Mouse (Mus musculus) urinary bladder, postnatal 25 days (tissue): ENCODE data around the gene Hsdl2.
"Not testable (repeated sequence)": the region's sequence is repeated elsewhere in the genome, so short reads cannot be mapped to it uniquely, and the experiment has no call there.

ENCODE experiments used
- DNase-seq: peaks from one replicate; pipeline ENCODE4 v3.0.0; 2022; ENCODE audit warnings: low spot score

Hsdl2 gene

DNA sequence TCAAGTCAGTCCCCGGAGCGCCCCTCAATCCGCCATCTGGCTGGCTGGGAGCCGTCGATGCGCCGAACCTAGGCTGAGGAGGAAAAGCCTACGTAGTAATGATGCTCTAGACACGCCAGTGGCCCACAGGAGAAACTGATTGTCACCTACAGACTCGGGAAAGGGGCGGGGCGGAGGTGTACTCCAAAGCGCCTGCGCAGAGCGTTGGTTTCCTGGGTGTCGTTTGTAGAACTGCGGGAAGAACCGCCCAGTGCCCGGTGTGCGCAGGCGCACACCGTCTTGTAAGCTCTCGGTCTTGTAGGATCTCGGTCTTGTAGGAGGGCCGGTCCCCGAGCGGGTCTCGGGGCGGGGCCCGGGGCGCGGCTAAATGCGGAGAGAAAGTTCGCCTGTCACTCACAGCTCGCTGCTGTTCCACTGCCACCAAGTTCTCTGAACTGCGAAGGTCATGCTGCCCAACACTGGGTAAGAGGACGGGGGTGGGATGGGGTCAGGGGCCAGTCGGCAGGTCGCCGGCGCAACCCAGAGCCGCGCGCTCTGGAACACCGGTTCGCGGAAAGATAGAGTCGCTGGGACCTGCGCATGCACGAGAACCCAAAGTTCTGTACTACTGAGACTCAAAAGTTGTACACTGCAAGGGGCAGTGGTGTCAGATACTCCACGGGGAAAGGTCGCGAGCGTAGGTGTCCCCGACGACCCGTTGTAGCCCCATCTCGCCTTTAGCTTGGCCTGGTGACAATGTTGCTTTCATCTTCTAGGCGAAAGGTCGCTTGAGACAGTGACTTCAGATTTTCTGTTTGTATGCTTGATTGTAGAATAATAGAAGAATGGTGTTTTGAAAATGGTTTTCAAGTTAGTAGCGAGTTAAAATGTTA, at the start of gene Hsdl2:
Hsdl2 (plus strand) TSS at position 250 of the 872 bp plus-strand sequence.
- peak; percentile 97 for DNase-seq

DNA sequence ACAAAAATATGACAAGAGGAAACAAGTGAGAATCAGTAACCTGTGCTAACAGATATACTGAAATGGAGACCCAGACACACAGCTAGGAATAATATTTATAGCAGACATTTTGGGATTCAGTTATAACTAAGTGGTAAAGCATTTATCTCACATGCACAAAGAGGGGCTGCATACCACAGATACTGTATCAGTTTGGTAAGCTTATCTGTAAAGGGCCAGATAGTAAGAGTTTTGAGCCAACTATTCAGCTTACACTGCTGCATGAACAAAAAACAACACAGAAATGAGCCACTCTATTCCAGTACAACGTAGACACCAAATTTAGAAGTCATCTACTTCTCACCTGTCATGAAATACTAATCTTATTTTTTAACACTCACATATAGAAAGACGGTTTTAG, 48.1 kb upstream of the Hsdl2 start:
- DNase-seq = no peak

DNA sequence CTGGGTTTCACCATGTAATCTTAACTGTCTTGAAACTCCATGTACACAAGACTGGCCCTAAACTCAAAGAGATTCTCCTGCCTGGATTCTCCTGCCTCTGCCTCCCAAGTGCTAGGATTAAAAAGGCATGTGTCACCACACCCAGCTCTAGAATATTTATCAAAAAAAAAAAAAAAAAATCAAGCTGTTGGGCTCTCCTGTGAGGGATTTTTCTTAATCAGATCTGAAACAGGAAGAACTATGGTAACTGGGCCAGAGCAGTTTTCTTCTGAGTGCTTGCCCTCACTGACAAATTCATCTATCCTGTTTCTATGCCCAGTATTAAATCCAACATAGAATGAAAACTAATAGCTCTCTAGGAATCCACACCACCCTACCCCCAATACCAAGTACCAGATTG, 45.7 kb upstream of the Hsdl2 start:
- DNase-seq = no peak

DNA sequence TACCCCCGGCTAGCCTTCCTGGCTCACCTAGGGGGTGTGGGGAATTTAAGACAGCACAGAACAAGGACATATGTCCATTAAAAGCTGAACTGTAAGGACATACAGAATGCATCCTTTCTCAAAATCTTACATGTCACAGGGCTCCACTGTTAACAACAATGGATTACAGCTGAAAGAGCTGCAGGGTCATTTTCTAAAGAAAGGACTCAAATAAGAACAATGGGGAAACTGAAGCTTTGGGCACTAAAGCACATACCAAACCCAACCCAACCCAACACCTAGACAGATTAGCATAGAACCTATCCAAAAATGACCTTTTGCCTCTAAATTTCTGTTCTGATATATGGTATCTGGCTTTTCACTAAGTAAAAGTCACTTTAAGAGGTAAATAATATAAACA, 45.1 kb upstream of the Hsdl2 start:
- no peak for DNase-seq

DNA sequence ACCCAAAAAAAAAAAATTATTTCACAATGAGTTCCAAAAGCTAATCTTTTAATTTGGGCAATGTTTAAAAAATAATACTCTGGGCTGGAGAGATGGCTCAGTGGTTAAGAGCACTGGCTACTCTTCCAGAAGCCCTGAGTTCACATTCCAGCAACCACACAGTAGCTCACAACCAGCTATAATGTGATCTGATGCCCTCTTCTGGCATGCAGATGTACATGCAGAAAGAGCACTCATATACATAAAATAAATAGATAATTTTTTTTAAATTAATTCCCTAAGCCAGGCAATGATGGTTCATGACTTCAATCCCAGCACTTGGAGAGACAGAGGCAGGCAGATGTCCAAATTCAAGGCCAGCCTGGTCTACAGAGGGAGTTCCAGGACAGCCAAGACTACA, 38.4 kb upstream of the Hsdl2 start:
- no peak for DNase-seq

DNA sequence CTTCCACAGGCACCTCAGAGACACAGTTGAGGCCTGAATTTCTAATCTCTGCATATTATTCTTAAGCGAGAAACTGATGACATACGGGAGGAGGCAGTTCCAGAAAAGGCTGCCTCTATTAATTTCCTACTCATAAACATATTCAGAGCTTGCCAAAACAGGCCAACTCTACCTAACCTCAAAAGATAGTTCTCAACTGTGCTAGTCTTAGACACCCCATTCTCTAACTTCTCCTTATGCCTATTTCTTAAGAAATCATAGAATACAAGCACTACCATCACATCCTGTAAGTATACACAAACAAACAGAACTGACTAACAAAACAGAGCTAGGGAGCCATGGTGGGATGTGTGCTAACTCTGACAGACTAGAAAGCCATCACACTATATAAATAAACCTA, 36.7 kb upstream of the Hsdl2 start:
- DNase-seq = no peak

DNA sequence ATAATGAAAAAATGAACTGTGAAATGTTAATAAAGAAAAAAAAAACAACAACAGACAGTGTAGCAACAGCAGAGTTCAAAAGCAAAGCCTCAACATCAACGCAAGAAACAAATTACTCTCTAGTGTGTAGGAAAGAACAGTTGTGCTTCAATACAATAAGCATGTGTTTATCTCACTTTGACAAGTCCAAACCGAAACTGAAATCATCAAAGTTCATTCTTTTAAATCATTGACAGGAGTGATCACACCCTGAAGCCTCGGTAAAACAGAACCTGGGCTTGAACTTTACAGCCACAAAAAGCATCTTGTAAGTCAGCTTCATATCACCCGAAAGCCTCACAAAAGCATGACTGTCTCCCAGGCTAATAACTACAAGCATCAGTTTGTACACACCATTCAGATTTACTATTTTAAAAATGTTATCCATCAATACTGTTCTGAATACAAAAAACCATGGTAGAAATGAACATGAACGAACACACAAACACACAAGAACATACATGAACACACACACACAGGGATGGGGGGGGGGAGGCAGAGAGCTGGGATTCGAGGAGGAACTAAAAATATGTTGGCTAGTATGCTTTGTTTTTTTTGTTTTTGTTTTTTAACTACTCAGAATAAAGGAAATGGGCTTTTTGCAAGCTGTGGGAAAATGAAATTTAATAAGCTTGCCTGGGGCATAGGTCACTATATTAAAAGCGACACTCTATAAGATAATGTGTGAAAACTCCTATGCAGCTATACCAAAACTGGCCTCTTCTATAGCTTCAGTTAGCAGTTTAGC, 34.9 kb upstream of the Hsdl2 start:
- no peak for DNase-seq

DNA sequence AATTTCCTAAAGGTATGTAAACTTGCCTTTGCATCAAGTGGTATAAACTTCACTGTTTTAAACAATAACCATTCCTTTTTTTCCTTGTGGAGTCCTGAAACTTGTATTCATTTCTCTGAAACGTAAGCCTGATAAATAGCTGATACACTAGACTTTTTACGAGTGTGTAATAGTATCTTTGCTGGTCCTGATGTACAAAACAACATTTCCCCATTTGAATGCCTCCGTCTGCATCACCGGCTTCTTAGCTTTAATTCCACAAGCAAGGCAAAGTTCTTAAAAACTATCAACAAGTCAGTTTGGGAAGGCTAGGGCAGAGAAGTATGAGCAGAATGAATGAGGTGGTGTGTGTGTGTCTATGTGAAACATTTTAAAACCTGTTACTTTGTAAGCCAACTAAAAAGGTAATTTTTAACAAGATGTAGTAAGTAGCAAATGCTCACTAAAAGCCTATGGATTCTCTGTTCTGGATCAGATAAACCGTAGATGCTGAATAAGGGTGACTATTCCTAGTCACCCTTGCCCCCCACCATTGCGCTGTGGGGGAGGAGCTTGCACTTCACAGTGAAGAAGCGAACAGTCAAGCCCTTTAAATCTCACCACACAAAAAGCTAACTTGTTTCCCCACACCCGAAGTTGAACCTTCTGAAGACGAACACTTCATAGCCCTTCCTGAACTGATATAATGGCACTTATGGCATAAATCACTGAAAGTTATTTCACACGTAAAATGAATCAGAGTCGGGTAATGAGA, 34.0 kb upstream of the Hsdl2 start:
- no peak for DNase-seq

DNA sequence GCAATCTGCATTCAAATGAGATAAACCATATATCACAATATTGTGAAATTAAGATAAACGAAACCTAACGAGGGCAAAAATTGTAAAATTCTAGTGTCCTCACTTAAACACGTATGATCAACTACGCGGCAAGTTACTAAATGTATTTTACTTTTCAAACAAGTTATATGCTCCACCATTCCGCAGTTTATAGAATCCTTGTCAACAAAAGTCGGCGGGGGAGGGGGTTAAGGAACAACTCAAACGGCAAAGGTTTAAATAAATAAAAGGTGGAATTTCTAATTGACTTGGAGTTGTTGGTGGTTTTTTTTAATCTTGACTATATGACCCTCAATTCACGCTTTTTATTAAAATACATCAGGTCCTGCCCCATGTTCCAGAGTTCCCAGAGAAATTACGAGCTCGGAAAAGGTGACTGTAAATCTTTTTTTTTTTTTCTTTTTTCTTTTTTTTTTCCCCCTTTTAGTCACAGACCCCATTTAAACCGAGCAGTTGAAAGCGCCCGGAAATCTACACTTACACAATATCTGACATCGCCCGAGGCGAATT, 33.3 kb upstream of the Hsdl2 start:
- DNase-seq = no peak

DNA sequence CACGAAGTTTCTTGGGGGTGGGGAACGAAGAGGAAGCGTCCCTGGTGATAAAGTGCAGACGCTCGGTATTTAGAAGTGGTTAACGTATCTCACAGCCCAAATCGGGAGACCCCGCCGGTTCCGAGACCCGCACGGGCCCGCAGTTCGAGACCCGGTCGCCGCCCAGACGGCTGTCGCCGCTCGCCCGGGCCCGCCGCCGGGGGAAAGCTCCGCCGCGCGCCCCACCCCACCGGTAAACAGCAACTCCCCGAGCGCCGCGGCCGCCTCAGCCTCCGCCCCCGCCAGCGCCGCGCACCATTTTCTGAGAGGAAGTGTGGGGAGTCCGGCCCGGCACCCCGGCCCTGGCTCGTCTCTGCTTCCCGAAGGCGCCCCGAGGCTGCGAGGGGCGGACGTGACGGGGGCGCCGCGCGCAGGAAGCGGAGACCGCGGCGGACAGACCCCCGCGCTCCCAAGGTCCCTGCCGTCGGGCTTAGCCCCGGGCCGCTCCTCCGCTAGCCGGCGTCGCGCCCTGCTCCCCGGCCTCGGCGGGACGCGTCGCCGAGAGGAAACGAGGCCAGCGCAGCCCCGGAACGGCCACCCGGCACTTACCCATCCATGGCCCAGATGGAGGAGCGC, 32.7 kb upstream of the Hsdl2 start:
- DNase-seq = peak; percentile 69

DNA sequence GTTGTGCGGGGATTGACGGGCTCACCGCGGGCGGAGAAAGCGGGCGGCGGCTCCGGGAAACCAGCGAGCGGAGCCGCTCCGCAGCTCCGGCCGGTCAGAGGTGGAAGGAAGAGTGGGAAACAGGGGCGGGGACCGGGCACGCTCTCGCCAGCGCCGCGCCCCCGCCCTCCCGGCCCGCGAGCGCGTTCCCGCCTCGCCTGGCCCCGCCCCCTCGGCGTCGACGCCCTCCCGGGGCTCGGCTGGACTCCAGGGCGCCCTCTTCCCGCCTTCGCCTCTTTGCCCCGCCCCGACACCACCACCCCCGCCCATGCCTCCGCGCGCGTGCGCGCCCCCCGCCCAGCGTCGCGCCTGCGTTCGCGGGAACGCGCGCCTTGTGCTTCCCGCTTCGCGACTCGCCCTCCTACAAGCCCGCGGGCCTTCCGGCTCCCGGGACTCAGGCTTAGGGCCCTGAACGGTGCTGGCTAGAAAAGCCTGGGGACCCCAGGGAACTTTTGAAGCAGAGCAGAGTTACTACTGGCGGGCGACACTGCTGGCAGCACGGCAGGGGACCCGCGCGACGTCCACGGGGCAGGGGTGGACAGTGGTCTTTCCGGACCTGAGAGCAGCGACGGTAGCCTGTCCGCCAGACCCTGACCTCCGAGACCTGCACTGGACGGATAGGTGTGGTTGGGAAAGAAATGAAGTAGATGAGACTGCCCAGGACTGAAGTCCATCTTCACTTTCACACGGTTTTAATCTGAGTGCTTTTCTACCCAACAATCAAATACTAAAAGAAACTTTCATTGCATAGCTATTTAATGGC, 32.0 kb upstream of the Hsdl2 start, which contains the start of gene Ptbp3:
Ptbp3 (minus strand) TSS at position 190 of the 802 bp plus-strand sequence.
- DNase-seq = peak; percentile 93

DNA sequence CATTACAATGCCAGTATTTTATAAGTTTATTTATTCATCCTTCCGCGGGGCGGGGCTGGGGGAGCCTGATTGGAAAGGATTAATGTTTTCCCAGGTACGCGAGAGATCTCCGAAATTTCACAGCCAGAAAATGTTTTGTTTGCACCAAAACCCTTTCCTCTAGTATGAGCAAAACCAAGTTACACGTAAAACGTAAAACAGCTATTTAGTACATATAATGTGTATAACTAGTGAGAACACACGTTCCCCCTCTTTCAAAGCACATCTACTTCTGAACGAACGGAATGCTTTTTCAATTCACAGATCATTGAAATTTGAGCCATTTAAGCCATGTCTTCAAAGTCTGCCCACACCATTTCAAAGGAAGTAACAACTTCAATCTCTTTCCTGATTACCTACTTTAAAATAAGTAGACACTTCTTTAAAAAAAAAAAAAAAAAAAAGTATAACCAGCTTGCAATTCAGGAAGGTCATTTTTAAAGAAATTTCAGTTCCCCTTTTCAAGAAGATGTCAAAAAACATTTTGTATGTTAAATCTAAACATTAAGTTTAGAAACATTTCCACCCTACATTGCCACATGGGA, 31.3 kb upstream of the Hsdl2 start:
- no peak for DNase-seq

DNA sequence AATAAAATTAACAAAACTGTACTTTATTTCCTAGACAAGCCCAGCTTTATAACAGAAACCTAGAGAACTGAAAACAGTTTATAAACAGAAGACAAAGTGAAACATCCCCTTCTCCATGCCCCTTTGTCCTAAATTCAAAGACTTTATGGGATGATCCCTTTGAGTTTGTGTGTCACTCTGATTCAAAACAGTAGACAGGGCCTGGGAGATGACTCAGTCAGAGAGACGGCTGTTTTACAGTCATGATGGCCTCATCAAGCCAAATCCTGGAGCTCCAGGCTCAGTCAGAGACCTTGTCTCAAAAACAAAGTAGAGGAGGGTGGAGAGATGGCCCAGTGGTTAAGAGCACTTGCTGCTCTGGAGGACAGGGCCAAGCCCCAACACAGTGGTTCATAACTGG, 29.5 kb upstream of the Hsdl2 start:
- DNase-seq = no peak

DNA sequence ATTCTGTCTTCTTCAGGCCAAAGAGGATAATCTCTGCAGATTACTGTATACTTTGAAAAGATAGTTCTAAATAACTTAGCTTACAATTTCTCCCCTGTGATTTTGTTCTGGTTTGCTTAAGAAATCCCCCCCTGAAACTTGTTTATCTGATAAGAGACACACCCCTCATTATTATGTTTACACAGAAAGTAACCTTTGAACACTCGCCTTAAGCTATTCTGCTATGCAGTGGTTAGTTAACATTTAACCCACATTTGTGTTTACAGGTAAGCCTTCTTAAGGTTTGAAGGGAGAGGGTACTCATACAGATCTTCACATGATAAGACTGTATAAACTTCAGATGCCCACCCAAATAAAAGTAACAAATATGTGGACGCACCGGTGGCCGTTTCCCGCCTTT, 28.5 kb upstream of the Hsdl2 start:
- no peak for DNase-seq

DNA sequence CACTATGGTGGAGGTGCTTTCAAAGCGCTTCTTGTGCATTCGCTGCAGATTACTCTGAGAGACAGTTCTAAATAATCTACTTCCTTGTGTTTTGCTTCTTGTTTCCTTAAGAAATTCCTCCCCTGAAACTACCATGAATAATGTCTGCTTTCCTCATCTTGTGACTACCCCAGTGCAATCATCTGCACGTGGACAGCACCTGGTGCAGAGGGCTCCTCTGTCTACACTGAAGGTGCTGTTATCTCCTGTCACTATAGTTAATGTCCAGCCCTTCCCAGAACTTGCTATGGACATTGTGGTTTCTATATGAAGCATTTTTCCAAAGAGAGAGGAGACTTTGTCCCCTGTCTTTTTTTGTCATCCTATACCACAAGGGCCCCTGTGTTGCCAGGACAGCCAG, 27.8 kb upstream of the Hsdl2 start:
- no peak for DNase-seq

DNA sequence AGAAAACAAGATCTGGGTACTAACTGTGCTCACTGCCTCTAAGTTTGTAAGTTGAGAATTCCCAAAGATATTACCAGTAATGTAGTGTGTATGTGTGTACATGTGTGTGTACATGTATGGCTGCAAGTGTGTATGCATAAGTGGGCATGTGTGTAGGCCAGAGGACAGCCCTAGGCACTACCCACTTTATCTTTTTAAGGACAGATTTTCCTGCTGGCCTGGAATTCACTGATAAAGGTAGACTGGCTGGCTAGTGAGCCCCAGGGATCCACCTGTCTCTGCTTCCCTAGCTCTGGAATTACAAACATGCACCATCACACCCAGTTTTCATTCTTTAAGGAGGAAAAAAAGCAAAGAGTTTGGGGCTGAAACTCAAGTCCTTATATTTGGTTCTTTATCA, 26.2 kb upstream of the Hsdl2 start:
- no peak for DNase-seq

DNA sequence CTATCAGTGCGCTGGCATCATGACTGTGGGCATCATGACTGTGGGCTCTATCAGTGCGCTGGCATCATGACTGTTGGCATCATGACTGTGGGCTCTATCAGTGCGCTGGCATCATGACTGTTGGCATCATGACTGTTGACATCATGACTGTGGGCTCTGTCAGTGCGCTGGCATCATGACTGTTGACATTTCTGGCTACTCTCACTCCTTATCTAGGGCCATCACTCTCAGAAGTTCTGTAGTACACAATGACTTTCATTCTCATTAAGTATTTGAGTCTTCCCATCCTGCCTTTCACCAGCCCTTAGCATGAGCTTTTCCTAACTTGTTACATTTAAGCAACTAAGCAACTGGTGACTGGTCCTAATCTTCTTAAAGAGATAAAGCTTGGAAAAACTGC, 24.0 kb upstream of the Hsdl2 start:
- not testable (repeated sequence) for DNase-seq

DNA sequence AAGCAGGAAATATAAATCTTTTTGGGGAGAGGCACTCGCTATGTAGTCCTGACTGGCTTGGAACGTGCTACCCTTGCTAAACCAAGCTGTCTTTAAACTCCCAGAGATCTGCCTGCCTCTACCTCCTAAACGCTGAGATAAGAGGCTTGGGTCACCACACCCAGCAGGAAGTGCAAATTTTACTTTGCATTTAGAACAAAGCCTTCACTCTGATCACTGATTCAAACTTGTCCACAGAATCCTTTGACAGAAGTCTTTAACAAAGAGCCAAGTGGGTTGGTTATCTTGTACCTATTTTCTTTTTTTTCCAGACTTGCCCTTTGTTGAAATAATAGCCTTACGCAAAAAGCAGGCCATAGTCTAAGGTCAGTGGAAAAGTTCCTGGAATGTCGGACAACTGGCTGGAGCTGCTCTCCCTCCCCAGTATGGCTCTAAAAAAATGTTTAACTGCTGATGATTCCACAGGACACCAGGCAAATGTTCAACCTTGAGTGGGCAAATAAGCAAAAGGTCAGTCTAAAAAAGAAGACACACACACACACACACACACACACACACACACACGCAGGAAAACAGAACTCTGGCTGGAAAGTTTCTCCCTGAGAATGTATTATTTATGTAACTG, 23.2 kb upstream of the Hsdl2 start:
- DNase-seq = no peak

DNA sequence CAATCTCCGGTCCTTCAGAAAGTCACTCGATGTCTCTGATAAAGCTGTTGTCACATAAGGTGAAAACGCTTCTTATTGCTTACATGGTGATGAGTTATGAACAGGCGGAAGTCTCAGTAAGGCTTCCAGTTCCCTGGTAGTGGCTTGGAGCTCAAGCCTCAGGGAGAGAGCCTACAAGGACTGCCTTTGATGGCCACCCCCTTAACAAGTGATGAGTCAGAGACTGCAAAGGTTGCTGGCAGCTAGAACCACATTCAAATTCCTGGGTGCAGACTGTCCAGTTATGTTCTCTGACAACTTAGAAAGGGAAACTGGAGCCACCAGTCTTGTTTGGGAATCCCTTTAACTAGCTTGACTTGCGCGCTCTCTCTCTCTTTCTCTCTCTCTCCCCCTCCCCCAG, 21.2 kb upstream of the Hsdl2 start:
- no peak for DNase-seq

DNA sequence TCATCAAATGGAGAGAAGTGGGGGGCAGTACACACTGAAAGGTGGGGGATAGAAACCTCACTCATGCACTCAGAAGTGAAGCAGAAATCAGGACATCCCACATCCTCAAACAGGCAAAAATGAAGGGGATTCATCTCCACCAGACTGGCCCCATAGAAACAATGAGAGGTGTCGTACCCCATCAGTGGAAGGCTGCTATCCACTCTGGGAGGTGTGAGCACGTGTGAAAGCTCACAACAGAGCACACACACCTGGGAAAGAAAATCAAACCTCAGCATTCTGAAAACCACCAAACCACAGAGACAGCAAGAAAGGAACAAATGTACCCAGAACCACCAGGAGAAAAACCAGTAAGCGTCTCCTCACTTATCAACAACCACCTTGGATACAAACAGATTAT, 17.2 kb upstream of the Hsdl2 start:
- no peak for DNase-seq
